Mouse (Mus musculus) heart, adult 2 months (tissue): Measurements from ENCODE around the gene Pdss2. TPM values are rescaled to one million over a fixed set of nuclear protein-coding genes. Genes with fewer than 3 reads are reported as not detected.

Experiments used
- DNase-seq, 2 experiments: peaks; one replicate each; pipeline ENCODE4 v3.0.0; 2021
- H3K27ac ChIP-seq: fragments of 200-600 bp; 2 replicates; pipeline ENCODE4 v1.8.1; 2022
- H3K27me3 ChIP-seq: fragments of 200-500 bp; 2 replicates; pipeline ENCODE4 v1.6.1; 2012; ENCODE audit warnings: mild to moderate bottlenecking, low read length, inconsistent platforms, mixed read lengths; ENCODE audit not compliant: control insufficient read depth, insufficient read depth
- H3K36me3 ChIP-seq: fragments of 200-500 bp; 2 replicates; pipeline ENCODE4 v1.6.1; 2012; ENCODE audit warnings: low read length, inconsistent platforms; ENCODE audit not compliant: control insufficient read depth, insufficient read depth
- H3K4me1 ChIP-seq: fragments of 200-500 bp; 2 replicates; pipeline ENCODE4 v1.6.1; 2011; ENCODE audit warnings: low read length; ENCODE audit not compliant: control insufficient read depth, insufficient read depth
- H3K4me3 ChIP-seq: fragments of 200-600 bp; 2 replicates; pipeline ENCODE4 v1.8.1; 2022
- H3K79me2 ChIP-seq: fragments of 200-500 bp; replicated peaks from 2 replicates; pipeline ENCODE4 v1.6.1; 2012; ENCODE audit warnings: mild to moderate bottlenecking, inconsistent platforms, low read length, moderate library complexity, mixed read lengths; ENCODE audit not compliant: control insufficient read depth, insufficient read depth
- H3K9ac ChIP-seq: fragments of 200-500 bp; 2 replicates; pipeline ENCODE4 v1.6.1; 2012; ENCODE audit warnings: low read depth, mild to moderate bottlenecking, control low read depth, inconsistent platforms, low read length, mixed read lengths
- CTCF ChIP-seq: fragments of 200-600 bp; IDR thresholded peaks from 2 replicates; pipeline ENCODE4 v1.8.1; 2022; ENCODE audit warnings: antibody characterized with exemption, mild to moderate bottlenecking, moderate library complexity
- EP300 ChIP-seq: fragments of 200-500 bp; IDR thresholded peaks from 2 replicates; pipeline ENCODE4 v1.6.1; 2011; ENCODE audit warnings: low read depth, low read length, control low read depth; ENCODE audit not compliant: insufficient read depth
- POLR2A ChIP-seq: fragments of 200-500 bp; IDR thresholded peaks from 2 replicates; pipeline ENCODE4 v1.6.1; 2011; ENCODE audit warnings: mild to moderate bottlenecking, low read depth, low read length, control low read depth; ENCODE audit not compliant: insufficient read depth
- WGBS: fragments of 180-500 bp; shearing (Covaris S2); methylation state at CpG from one replicate; pipeline ENCODE4 v1.1.7; 2018; 5-methylcytosine and 5-hydroxymethylcytosine counted together
- intact Hi-C: fragments of 180-260 bp; cut with DNase I; formaldehyde crosslinking; loops from one replicate; pipeline ENCODE4 v1.15.1; 2025
- polyA plus RNA-seq: library from polyadenylated mRNA; depleted of rRNA; stranded (reverse); fragments of >200 nt; gene quantifications from 2 replicates; pipeline ENCODE4 v1.2.3, GENCODE M21; 2012
- total RNA-seq, 2 experiments: library from RNA; stranded (reverse); gene quantifications; 2 replicates each; pipeline ENCODE4 v1.2.3; 2021

The Pdss2 gene
- total and polyA plus RNA-seq, 3 experiments: 16.6 to 33.7 (median 31.1) TPM

DNA sequence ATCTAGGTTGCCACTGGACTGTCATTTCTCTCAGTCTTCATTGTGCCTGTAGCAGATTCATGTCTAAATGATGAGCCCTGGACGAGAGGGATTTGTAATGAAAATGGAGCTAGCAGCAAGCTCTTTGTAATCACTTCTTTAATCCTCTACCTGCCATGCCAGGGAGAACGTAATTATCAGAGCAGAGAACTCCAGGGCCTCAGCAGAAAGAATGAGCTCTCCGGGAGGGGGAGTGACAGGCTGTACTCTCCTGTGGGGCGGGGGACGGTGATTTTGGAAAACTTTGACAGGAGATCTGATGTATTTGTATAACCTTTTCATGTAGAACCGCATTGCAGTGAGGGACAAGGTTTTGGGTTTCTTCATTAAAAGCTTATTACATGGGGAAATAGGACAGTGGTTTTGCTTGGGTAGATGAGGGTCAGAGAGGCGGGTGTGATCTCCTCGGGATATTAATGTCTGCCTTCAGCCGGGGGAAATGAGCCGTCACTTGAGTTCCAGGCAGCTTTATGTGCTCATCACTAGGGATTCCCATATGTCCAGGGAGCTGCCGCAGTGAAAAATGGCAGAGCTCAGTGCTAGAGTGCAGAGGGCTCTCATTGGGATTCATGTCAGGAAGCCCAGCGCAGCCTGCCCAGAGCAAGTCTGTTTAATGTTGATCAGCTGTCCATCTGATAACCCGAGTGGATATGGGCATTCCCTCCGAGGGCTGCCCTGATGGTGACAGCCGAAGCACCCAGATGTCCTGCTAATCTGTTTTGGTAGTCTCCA, 110.8 kb downstream of the Pdss2 start:
- no peak overlapping the region for H3K4me3 ChIP-seq
- H3K27ac ChIP-seq: no peak overlapping the region
- peaks cover 2% of the 10 kb centered on the region; the same call in 1 of the 2 replicates for H3K4me1 ChIP-seq
- TF ChIP-seq CTCF: no peak
- TF ChIP-seq EP300: no peak
- TF ChIP-seq POLR2A: no peak
- no peaks in the 10 kb centered on the region for H3K27me3 ChIP-seq
- no peak overlapping the region for H3K9ac ChIP-seq
- no peaks in the 10 kb centered on the region for H3K79me2 ChIP-seq
- 60% methylated on average over 15 of the region's 15 CpGs for WGBS
- intact Hi-C loops: no loop called here
- DNase-seq: no peak
- no peaks in the 10 kb centered on the region for H3K36me3 ChIP-seq

DNA sequence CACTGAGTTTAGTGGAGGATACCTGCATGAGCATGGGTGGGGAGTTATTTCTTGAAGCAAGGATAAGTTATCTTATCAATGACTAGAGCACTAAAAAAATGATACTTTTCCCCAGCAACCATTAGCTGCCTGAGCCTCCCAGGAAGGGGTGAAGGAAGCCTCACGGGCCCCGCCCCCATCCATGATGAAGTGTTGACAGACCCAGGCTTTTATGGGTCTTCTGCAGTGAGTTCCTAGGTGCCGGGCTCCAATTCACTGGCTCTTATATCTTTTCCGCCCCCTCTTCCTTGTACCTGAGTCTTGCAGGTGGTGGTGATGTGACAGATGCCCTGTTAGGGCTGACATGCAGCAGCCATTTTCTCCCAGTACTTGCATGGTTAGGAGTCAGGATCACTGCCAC, 114.6 kb downstream of the Pdss2 start:
- no peak for DNase-seq
- Histone ChIP-seq H3K79me2 (no peaks in the 10 kb centered on the region), H3K9ac (no peak overlapping the region), H3K4me3 (no peak overlapping the region), H3K27ac (no peak overlapping the region), H3K36me3 (no peaks in the 10 kb centered on the region), H3K4me1 (no peaks in the 10 kb centered on the region), H3K27me3 (no peaks in the 10 kb centered on the region)
- intact Hi-C loops: no loop called here
- TF ChIP-seq CTCF (no peak), POLR2A (no peak), EP300 (no peak)
- WGBS: 73% methylated on average over 4 of the region's 4 CpGs

DNA sequence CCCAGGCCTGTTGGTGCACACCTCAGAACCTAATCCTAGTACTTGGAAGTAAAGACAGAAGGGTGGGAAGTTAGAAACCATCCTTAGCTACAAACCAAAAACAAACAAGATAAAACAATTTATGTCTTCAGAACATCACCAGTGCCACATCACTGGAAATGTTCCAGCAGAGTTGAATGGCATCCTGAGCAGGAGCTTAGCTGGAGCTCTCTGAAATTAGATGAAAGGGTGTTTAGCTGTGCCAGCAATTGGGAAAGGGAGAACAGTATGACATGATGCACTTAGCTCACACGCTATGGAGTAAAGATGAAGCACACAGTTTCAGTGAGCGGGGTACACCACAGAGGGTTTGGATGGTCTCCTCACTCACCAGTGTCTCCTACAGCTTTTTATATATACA, 115.8 kb downstream of the Pdss2 start:
- 90% methylated on average over 2 of the region's 2 CpGs for WGBS
- Histone ChIP-seq H3K4me1 (no peaks in the 10 kb centered on the region), H3K4me3 (no peak overlapping the region), H3K79me2 (no peaks in the 10 kb centered on the region), H3K27me3 (no peaks in the 10 kb centered on the region), H3K27ac (no peak overlapping the region), H3K36me3 (no peaks in the 10 kb centered on the region), H3K9ac (no peak overlapping the region)
- intact Hi-C loops: no loop called here
- no peak for TF ChIP-seq EP300
- TF ChIP-seq CTCF: no peak
- no peak for TF ChIP-seq POLR2A
- DNase-seq: no peak

DNA sequence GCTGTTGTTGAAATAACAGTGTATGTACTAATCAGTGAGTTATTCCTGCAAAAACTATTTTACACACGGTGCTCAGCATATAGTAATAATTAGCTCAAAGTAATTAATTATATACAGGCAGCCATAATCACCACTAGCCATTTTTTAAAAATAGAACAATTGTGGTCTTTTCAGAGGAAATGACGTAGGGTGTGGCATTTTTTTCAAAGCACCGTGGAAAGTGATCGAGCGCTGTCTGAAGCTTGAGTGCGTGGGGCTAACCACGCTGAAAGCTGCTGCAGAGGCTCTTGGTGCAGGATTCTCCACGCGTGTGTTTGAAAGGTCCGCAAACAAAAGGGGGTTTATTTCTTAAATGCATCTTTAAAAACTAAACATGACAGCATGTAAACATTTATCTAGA, 118.5 kb downstream of the Pdss2 start:
- H3K36me3 ChIP-seq: no peaks in the 10 kb centered on the region
- H3K4me3 ChIP-seq: no peak overlapping the region
- intact Hi-C loops: no loop called here
- no peaks in the 10 kb centered on the region for H3K27me3 ChIP-seq
- no peak for TF ChIP-seq EP300
- no peak for TF ChIP-seq POLR2A
- TF ChIP-seq CTCF: no peak
- H3K4me1 ChIP-seq: no peaks in the 10 kb centered on the region
- no peak overlapping the region for H3K9ac ChIP-seq
- no peaks in the 10 kb centered on the region for H3K79me2 ChIP-seq
- DNase-seq: no peak
- no peak overlapping the region for H3K27ac ChIP-seq
- WGBS: 69% methylated on average over 10 of the region's 10 CpGs

GRCm38 (mm10) chr10:43349718-43350117, 128.4 kb downstream of the Pdss2 start:
- WGBS: 91% methylated on average over 2 of the region's 2 CpGs
- intact Hi-C loops: no loop called here
- H3K4me3 ChIP-seq: no peak overlapping the region

GRCm38 (mm10) chr10:43357884-43358283, 136.6 kb downstream of the Pdss2 start:
- Histone ChIP-seq H3K79me2 (no peaks in the 10 kb centered on the region), H3K27me3 (no peaks in the 10 kb centered on the region), H3K9ac (no peak overlapping the region), H3K4me3 (no peak overlapping the region), H3K36me3 (no peaks in the 10 kb centered on the region), H3K27ac (no peak overlapping the region), H3K4me1 (no peaks in the 10 kb centered on the region)
- intact Hi-C loops: no loop called here
- no peak for DNase-seq
- 83% methylated on average over 4 of the region's 4 CpGs for WGBS
- TF ChIP-seq CTCF (no peak), EP300 (no peak), POLR2A (no peak)

More at GRCm38 (mm10) chr10:43349718-43350117, 128.4 kb downstream of the Pdss2 start:
- H3K27me3 ChIP-seq: no peaks in the 10 kb centered on the region
- no peaks in the 10 kb centered on the region for H3K79me2 ChIP-seq
- TF ChIP-seq POLR2A (no peak), CTCF (no peak), EP300 (no peak)
- H3K9ac ChIP-seq: no peak overlapping the region
- H3K4me1 ChIP-seq: no peaks in the 10 kb centered on the region
- no peak overlapping the region for H3K27ac ChIP-seq
- no peak for DNase-seq
- 0 out of 2 replicates have a peak, but pooled peaks cover 2% of the 10 kb centered on the region for H3K36me3 ChIP-seq
